In genomic region chr1:182408243-182408642, GRCm38 (mm10) we compare ENCODE assay signal across 8 mouse cellular contexts. TPM values are rescaled to one million over a fixed set of nuclear protein-coding genes. Genes with fewer than 3 reads are reported as not detected.
A peak's percentile ranks its signal among the peaks of the same experiment; 100 is the strongest.
DNase-seq lines count a peak whose midpoint lies in the region; ATAC-seq and TF ChIP-seq lines count a peak whose summit lies in the region.

No protein-coding gene starts in this region.

- 3% methylated on average over 13 of the region's 13 CpGs for WGBS in forebrain, embryonic 14.5 days
- 4% methylated on average over 13 of the region's 13 CpGs for WGBS in liver, postnatal 0 days (ENCODE audit: insufficient replicate concordance)

- no peak for TF ChIP-seq CTCF in liver, postnatal 0 days (IDR thresholded peaks at IDR 0.05; ENCODE audit: low read depth)

- peak overlapping the region; percentile 83 for H3K9ac ChIP-seq in forebrain, embryonic 14.5 days (ENCODE audit: low read length)
- H3K9ac ChIP-seq in liver, postnatal 0 days (replicated peaks), result peak overlapping the region; percentile 64

- ATAC-seq in forebrain, embryonic 14.5 days, result 0 out of 2 replicates have a peak, but pooled peaks have one; percentile 0
- no peak for ATAC-seq in liver, postnatal 0 days
- no peak for ATAC-seq in erythroid progenitor cell, adult 5-6 weeks (replicated peaks; ENCODE audit: low FRiP score, poor library complexity, severe bottlenecking)

- intact Hi-C loops in left cerebral cortex, postnatal 4 days (cut with DNase I), result loop anchor here (10.0 kb wide), 1 partner anchor 63 kb away; the partner anchor contains the start of gene Fbxo28

- no peaks in the 10 kb centered on the region for H3K9me3 ChIP-seq in forebrain, embryonic 14.5 days (replicated peaks; ENCODE audit: control insufficient read depth, low read length)
- no peaks in the 10 kb centered on the region for H3K9me3 ChIP-seq in liver, postnatal 0 days (ENCODE audit: low read length)

- DNase-seq in left cerebral cortex, postnatal 4 days, result peak; percentile 55
- DNase-seq in left cerebral cortex, adult 18-20 months (ENCODE audit: low spot score in 2 of 2), result no peak
- peak; percentile 16 for DNase-seq in c-Kit-negative CD71-positive TER-119-positive erythroid progenitor cells, embryonic 14.5 days (ENCODE audit: low read depth, low spot score)
- DNase-seq in forebrain, embryonic 14.5 days (ENCODE audit: low spot score), result no peak
- no peak for DNase-seq in liver, postnatal 0 days
- no peak for DNase-seq in spleen, adult 12 weeks (ENCODE audit: low spot score)
- DNase-seq in spleen, adult 18-20 months, result no peak

- H3K4me3 ChIP-seq in forebrain, embryonic 14.5 days (ENCODE audit: low read depth, low read length), result peak overlapping the region; percentile 87
- H3K4me3 ChIP-seq in liver, postnatal 0 days (ENCODE audit: low read depth, low read length), result peak overlapping the region; percentile 83

- TF ChIP-seq EP300 in liver, postnatal 0 days (IDR thresholded peaks at IDR 0.05; ENCODE audit: low read depth), result no peak

- peaks cover 26% of the 10 kb centered on the region for H3K4me1 ChIP-seq in forebrain, embryonic 14.5 days (ENCODE audit: control insufficient read depth, insufficient read depth, low read length)
- peaks cover 20% of the 10 kb centered on the region; the same call in 1 of the 2 replicates for H3K4me1 ChIP-seq in liver, postnatal 0 days (ENCODE audit: insufficient read depth)

- peak overlapping the region; percentile 54 for H3K4me2 ChIP-seq in forebrain, embryonic 14.5 days (ENCODE audit: low read length)
- peak overlapping the region; percentile 94 for H3K4me2 ChIP-seq in liver, postnatal 0 days (ENCODE audit: low read depth, low read length)

- H3K27ac ChIP-seq in forebrain, embryonic 14.5 days (ENCODE audit: low read depth, low read length), result peak overlapping the region; percentile 96
- H3K27ac ChIP-seq in liver, postnatal 0 days (ENCODE audit: low read depth), result no peak overlapping the region

- H3K27me3 ChIP-seq in forebrain, embryonic 14.5 days (replicated peaks; ENCODE audit: control insufficient read depth, insufficient read depth, low read length), result no peaks in the 10 kb centered on the region
- no peaks in the 10 kb centered on the region for H3K27me3 ChIP-seq in liver, postnatal 0 days (ENCODE audit: insufficient read depth, low read length)

- no peaks in the 10 kb centered on the region for H3K36me3 ChIP-seq in forebrain, embryonic 14.5 days (ENCODE audit: control insufficient read depth, insufficient read depth, low read length)
- H3K36me3 ChIP-seq in liver, postnatal 0 days (replicated peaks; ENCODE audit: insufficient read depth, low read length), result no peaks in the 10 kb centered on the region

RNA-seq across cellular contexts. Expression of gene Trp53bp2, which starts 0.7 kb away (rescaled TPM):
- total RNA-seq in left cerebral cortex, postnatal 4 days (2021), result 10 to 100 TPM; 23.2 to 27.3 TPM
- 10 to 100 TPM; 19.0 to 20.1 TPM for total RNA-seq in left cerebral cortex, adult 18-20 months (2021)
- 20.2 and 24.7 TPM in 2 replicates for polyA plus RNA-seq in forebrain, embryonic 14.5 days (2014; fragmentation: Nextera tagmentation; extraction: Ambion mirVana)
- 3.3 and 4.1 TPM in 2 replicates for polyA plus RNA-seq in liver, postnatal 0 days (2015; fragmentation: Nextera tagmentation; extraction: Ambion mirVana)
- 5.4 and 5.9 TPM in 2 replicates for total RNA-seq in erythroid progenitor cell, adult 5-6 weeks (2015; ENCODE audit: low replicate concordance)
- 3.3 and 10.8 TPM in 2 replicates for total RNA-seq in erythroid progenitor cell, adult 5-6 weeks (2017; ENCODE audit: low replicate concordance)

Comparison
In these comparisons a context has a peak if more than half of its experiments do, and no peak if none do; other contexts are left out.
1. DNase-seq: peak in left cerebral cortex, postnatal 4 days (single experiment) and c-Kit-negative CD71-positive TER-119-positive erythroid progenitor cells, embryonic 14.5 days (single experiment); none in left cerebral cortex, adult 18-20 months (0 of 2), forebrain, embryonic 14.5 days (single experiment), liver, postnatal 0 days (single experiment), spleen, adult 12 weeks (single experiment) and spleen, adult 18-20 months (0 of 2).